Mouse (Mus musculus) gastrocnemius, adult 18-20 months (tissue): Measurements from ENCODE around the gene Anapc5. TPM values are rescaled to one million over a fixed set of nuclear protein-coding genes. Genes with fewer than 3 reads are reported as not detected.
A peak's percentile ranks its signal among the peaks of the same experiment; 100 is the strongest.

Experiments
- DNase-seq: peaks from one replicate; pipeline ENCODE4 v3.0.0; 2021; ENCODE audit warnings: low spot score
- total RNA-seq, 2 experiments: library from RNA; stranded (reverse); gene quantifications; 2 replicates each; pipeline ENCODE4 v1.2.3; 2021

Gene Anapc5
- total RNA-seq, 2 experiments from 2014 or later, result 466 to 498 TPM

DNA sequence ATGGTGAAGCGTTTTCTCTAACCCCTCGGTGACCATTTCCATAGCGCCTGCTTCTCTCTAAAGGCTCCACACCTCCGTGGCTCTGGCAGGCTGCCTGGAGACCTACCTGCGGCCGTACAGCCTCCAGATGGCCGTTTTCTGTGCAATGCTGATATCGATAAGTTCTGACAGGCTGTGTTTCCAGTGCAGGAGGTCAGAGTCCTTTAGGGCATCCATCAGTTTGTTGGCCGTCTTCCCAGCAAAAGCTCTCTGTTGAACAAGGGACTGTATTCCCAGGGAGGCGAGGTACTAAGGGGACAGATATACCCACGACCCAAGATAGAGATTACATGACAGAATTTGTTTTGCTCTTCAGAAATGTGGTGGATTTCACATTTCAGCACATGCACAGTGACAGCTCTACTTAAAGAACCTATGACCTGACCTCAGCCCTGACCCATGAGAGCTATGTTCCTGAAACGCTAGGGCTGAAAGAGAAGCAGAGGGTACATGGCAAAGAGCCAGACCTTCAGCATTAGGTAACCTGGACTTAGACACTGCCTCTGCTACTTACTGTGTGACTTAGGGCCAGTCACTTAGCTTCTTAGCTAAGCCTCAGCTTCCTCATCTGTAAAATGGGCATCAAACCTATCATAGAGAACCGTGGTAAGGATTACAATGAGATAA is 20.7 kb downstream of the Anapc5 start:
- no peak for DNase-seq

DNA sequence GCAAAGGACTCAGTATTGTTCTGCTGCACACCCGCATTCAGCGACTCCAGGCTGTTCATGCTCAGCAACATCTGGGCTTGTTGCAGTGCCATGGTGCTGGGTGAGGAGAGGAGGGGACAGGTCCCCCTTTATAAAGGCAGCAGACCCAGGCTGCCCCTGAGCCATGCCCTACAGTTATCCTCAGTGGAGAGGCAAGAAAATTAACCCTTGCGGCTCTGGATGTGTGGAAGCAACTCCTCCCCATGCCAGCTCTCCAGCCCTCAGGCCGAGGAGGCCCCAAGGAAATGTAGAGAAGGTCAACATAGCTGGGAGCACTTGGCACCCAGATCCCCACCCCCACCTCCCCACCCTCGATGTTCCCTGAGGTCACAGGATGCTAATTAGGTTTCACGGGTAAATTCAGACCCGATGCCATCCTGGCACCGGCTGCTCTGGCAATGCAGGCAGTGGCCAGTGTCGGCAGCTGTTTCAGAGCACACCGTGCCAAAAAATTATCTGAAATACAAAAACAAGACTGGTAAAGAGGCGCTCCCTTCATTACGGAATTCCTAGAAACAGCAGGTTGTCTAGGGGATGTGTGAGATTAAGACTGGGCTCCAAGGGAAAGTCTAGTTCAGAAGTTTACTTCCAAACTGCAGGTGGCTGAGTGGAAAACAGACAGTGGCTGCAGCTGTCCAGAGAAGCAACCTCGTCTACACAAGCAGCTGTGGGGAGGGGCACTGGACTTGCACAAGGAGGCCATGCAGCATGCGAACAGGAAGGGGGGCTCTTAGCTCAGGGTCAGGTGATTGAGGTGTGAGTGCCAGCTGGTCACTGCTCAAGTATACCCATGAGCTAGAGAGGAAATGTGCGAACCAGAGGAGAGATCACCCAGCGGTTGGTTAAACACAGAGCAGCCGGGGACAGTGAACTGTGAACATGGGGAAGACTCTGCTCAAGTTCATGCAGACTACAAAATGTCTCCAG is 21.5 kb downstream of the Anapc5 start:
- DNase-seq, result no peak

DNA sequence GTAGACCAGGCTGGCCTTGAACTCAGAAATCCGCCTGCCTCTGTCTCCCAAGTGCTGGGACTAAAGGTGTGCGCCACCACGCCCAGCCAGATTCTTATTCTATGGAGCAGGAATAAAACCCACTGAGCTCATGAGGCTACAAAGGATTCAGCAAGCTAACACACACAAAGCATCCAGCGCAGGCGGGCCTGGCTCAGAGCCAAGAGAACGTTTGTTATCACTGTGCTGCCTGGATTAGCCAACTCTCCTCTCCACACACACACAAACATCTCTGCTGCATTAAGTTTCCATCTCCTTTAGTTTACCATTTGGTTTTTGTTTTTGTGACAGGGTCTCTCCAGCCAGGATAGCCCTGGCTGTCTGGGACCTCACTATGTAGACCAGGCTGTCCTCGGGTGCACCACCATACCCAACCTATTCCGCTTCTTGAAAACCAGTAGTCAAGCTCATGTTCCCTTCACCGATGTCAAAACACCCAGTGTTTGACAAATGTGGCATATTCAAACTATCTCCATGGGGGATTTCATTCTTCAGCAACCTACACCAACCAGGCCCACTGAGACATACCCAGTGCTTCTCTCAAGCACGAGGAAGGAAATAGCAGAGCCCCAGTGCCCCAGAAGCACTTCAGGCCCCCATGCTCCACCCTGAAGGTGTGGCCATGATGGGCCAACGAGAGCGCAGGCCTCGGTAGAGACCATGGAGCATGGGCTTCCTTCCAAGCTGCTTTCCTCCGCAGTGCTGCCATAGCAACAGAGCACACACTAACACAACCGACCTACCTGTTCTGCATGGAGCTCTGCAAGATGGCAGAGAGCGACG is 22.4 kb downstream of the Anapc5 start:
- no peak for DNase-seq

DNA sequence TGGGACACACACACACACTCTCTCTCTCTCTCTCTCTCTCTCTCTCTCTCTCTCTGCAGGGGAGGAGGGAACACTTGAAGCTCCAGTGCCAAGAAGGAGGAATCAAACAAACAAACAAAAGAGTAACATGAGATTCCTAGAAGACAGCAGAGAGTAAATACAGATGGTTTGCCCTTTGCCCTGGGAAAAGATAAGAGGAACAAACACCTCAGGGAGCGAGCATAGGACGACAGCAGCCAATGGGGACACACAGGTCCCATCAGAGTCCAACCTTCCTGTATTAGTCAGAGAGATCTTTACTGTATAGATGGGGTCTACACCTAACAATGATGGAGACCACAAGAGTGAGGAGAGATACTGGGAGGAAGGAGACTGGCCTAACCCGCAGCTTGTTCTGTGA is 23.3 kb downstream of the Anapc5 start:
- no peak for DNase-seq

DNA sequence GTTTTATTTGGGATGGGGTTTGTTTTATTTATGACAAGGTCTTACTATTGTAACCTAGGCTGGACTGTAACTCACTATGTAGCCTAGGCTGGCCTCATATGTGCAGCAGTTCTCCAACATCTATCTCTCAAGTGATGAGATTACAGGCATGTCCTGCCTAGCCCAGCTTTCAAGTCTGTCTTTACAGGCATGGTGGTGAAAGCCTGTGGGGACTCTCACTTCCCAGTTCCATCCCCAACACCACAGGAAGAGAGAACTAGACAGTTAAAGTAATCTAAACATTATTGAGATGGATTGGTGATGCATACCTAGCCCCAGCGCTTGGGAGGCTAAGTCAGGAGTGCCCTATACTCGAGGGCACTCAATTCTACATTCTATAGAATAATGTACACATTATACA is 32.4 kb downstream of the Anapc5 start:
- DNase-seq, result no peak

DNA sequence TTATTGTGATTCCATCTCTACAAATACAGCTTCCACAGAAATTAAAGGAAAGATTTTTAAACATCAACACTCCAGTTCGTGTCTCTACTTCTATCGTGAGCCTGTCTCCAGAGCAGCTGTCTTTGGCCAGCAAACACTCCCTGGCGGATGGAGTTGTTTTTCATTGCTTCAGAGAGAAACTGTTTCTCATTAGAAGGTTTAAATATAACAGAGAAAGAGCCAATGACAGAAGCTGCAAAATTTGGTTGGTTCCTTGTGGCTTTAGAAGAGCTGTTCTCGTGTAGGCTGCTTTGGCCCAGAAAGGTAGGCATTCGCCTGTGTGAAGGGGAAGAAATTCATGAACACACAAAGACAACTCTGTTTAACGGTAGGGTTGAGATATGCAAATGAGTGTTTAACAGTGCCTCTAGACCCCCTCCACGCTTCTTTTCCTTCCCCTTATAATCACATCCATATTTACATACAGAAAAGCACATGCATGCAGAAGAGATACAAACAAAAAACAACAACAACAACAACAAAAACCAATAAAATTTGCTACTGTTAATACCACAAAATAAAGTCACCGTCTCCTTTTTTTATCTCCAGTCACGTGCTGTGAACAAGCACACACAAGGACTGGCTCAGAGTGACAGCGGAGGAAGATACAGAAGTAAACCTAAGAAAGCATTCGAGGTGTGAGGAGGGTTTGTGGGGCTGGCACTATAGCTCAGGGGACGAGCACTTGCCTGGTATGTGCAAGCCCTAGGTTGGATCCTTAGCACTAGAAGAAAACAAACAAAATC is 34.9 kb downstream of the Anapc5 start:
- DNase-seq, result no peak

DNA sequence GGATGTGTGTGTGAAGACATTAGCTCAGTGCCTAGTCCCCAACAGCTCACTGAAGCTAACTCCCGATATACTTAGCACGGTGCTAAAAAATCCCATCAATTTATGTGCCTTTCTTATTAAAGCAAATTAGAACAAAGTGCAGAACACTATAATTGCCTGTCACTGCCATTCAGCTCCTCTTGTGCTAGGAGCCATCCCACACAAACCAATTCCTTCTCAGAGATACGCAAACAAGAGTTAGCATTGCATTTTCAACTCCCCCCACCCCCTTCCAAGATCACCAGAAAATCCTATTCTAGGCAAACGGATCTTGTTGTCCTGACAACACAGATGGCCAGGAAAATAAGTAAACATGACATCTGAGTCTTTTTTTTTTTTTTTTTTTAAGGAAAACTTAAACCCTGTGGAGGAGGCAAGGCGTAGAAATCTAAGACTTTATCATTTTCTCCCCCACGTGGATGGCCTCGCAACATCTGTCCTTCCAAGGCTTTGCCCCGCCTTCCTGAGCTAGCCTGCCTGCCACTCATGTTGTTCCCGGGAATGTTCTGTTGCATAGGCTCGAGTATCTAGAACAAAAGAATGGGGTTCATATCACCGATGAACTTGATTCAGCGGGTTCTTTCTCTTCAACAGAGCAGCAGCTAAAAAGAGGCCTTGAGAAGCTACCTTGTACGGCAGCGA is 37.3 kb downstream of the Anapc5 start:
- DNase-seq, result no peak

DNA sequence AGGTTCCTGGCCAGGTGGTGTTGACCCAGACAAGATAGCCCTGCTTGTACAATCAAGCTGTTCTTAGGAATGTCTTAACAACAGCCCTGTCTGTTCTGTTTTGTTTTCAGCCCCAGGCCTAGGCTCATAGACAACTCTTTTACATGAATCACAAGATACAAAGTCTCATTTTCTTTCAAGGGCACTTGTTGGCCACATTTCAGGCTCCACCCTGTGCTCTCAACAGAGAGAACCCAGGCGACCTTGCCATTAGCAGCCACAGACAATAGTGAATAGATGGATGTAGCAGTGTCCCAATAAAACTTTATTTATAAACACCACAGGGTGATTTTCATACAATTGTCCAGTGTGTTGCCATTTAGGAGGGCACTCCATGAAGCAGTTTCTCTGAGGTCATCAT is 39.1 kb downstream of the Anapc5 start:
- DNase-seq, result no peak

DNA sequence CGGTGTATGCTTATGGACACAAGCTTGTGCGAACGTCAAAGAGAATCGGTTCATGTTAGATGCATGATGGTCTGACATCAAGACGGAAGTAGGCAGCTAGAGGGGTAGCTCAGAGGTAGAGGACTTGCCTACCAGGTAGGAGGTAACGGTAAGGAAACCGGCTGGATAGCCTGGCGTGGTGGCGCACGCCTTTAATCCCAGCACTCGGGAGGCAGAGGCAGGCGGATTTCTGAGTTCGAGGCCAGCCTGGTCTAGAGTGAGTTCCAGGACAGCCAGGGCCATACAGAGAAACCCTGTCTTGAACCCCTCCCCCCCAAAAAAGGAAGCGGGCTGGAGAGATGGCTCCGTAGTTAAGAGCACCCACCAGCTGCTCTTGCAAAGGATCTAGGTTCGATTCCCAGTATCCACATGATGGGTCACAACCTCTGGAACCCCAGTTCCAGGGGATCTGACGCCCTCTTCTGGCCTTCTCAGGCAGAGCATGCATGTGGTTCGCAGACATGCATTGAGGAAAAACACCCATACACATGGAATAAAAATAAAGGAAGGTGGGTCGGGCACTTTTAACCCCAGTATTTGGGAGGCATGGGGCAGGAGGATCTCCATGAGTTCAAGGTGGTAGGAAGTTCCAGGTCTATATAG is 40.2 kb downstream of the Anapc5 start:
- no peak for DNase-seq

DNA sequence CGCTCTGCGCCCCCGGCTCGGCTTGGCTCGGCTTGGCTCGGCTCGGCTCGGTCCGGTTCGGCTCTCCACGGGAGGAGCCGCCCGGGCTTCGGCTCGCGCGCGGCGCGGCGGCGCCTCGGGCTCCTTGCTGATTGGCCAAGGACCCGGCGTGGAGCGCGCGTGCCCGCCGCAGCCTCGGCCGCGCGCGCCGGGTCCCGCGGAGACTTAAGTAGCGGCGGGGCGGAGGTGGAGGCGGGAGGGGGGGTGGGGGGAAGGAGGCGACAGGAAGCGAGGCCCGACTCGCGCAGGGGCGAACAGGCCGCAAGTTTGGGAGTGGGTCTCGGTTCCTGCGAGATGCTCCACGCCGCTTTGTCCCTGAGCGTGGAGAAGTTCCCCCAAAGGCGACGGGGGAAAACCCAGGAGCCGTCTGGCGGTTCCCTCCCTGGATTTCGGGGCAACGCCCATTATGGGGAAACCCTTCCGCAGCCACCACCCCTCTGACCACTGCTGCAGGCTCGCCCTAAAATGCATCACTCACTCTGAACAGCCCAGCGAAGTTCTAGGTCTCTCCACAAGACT is 41.8 kb downstream of the Anapc5 start, which contains the start of gene Camkk2:
TSS of gene Camkk2 (minus strand) at position 133 of the 558 bp plus-strand sequence.
- DNase-seq, result peak; percentile 64

DNA sequence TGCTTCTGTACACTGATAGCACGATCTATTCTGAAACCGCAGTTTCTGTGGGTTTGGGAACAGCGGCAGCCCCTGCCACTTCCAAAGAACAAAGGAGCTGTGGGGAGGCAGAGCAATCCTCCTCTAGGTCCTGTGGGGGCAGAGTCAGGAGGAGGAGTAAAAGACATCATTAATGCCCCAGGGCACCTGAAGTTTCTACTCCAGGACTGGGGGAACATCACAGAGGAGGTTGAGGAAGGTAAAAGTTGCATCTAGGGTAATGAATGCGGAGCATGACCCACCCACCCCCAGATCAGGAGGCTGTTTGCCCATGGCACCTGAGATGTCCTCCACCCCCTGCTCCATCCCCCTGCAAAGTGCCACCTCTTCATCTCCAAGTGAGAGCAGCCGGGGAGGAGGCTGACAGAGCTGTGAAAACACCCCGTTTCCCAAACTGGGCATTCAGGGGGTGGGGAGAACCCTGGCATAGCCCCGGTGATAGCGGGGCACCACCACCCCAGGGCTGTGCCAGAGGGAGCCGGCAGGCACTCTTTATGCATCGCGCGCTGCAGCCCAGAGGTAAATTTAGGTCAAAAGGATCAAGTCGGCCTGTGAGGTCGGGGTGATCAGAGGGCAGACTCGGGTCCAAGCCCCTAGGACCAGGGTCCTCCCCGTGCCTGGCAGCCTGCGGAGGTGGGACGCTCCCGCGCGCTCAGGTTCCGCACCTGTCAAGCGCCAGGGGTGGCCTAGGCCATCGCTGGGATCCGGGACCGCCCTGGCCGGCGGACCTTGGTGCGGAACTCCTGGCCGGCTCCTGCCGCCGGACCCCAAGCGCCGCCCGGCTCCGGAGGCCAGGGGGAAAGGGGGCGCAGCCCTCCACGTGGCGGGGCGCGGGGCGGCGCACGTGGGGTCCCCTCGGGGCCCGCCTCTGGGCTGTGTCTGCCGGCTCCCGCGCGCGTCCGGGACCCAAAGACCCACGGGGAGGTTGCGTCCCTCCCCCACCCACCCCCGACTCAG is 42.6 kb downstream of the Anapc5 start:
- DNase-seq, result no peak

DNA sequence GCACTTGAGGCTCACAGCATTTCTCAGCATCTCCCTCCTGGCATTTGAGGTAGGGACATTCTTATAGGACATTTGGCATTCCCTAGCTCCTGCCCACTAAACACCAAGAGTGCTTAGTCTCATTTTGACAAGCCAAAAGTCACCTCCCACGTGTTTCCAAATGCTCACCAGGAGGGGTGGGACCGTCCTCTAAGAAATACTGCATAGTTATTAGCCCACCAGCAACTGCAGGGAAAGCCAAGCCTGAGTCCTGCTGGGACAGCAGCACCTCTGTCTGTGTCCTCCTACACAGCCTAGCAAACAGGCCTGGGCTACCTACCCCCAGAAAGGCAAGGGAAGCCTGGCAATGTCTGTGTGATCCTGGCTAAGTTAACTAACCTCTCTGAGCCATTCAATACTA is 43.8 kb downstream of the Anapc5 start:
- no peak for DNase-seq

DNA sequence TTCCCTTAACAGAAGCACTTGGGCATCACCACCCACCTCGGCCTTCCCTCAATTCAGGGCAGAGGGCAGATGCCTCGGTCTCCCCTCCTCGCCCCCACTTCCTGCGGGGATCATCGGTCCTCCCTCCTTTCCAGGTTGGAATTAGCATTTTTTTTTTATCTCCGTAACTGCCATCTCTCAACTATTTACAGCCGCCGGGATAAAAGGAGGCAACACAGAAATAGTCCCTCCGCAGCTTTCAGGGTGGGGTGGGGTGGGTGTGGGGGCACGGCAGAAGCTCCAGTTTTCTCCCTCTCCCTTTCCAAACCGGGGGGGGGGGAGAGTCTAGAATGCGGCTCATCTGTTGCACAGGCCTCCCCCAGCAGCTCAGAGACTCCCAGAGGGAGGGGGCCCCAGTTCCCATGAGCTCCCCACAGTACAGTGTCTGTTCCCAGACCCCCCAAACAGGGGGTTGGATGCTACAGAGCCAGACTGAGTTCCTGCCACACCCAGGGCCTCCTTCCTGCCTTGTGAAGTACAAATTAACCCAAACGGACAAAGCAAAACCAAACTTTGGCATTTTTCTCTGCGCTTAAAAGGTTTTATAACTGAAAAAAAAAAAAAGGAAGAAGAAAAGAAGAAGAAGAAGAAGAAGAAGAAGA is 45.4 kb downstream of the Anapc5 start:
- no peak for DNase-seq

DNA sequence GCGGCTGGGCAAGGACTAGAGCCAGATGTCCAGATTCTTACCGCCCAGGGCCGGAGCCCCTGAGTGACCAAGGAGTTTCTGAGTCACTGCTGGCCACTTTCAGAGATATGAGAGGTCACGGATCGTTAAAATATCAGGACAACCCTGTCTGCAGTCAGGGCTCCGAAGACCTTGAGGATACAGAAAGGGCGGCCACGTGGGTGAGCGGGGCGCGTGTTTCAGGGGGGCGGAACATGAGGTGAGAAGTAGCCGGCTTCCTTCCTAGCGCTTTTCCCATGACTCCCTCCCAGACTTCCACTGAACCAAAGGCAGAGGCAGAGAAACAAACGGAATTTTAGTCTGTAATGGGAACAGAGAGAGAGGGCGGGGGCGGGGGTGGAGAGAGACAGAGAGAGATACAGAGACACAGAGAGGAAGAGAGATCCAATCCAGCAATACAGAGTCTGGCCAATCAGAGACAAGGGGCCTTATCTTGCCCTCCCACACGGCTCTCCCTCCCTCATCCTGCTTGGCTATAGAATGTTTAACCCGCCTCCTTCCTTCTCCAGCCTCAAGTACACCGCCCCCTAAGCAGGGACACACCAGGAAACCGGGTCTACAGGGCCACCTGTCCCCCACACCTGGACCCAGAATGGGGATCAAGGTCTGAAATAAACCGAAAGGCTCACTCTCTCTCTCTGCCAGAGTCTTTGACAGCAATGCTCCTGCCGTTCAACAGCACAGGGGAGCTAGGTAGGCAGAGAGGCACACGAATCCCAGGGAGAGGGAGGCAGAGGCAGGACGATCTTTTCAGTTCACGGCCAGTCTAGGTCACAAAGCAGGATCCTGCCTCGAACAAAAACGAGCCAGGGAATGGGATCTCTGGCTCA is 46.2 kb downstream of the Anapc5 start:
- no peak for DNase-seq

DNA sequence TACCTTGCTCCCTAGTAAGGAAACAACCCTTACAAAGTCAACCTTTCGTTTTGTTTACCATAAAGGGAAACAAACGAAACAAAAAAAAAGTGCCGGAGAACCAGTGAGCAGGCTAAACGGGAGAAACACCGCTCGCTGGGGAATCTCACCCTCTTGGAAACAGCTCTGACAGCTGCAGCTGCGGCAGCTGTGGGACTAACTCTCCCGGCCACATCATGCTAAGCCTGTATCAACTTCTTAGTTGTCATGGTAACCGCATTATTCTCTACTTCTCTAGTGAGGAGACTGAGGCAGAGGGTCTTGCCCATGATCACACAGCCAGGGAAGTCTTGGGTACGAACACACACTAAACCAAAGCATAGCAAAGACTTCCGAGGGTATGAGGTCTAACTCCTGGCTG is 47.4 kb downstream of the Anapc5 start:
- DNase-seq, result no peak

DNA sequence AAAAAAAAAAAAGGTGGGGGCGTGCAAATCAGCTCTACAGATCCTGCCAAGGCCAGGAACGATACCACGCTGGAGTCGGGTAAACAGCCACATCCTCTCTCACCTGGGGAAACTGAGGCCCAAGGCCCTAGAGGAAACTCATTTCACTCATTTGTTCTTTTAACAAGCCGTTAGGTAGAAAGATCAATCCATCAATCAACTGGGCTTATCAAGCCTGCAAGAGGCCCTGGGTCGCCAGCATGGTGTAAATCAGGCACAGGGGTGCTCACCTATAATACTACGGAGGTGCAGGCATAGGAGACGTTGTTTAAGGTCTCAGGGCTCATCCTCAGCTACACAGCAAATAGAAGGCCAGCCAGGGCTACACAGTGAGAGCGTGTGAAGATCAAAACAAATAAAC is 49.7 kb downstream of the Anapc5 start:
- DNase-seq, result no peak

DNA sequence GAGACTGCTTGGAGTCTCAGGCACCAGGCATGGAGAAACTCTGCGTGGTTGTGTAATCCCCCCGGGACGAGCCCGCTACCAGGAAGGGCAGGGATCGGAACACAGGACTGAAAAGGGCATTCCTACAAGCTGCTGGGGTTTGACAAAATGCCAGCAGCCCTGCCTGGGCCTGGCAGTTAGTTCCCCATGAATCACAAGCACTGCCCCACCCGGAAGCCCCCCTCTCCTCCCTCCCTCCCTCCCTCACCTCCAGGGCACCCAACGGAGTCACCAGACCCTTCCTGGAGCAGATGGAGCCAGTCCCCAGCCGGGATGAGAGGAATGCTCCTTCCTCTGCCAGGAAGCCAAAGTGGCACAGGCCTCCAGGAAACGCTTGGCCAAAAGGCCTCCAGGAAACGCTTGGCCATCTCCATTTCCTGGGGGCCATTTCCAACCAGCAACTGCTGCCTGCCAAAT is 50.3 kb downstream of the Anapc5 start:
- DNase-seq, result peak; percentile 79
